Mouse (Mus musculus): ENCODE data around the gene Lhb. TPM values are rescaled to one million over a fixed set of nuclear protein-coding genes. Genes with fewer than 3 reads are reported as not detected.

Gene Lhb
- polyA plus RNA-seq, 1 experiment = 0.14 TPM

Other genes with a start within 250 kb of the Lhb start
- gene Gfy, start 241.3 kb upstream of the Lhb start, polyA plus RNA-seq (2012; rRNA removed) = 0.03 TPM in 1 of 2 replicates, not detected in the other
- not detected in 2 replicates for gene Pth2, start 239.8 kb upstream of the Lhb start, polyA plus RNA-seq (2012; rRNA removed)
- 0.12 and 0.15 TPM in 2 replicates for gene Ccdc155, start 215.9 kb upstream of the Lhb start, polyA plus RNA-seq (2012; rRNA removed)
- 5.1 and 7.5 TPM in 2 replicates for gene Dkkl1, start 208.7 kb upstream of the Lhb start, polyA plus RNA-seq (2012; rRNA removed)
- 29.1 and 29.2 TPM in 2 replicates for gene Tead2, start 205.1 kb upstream of the Lhb start, polyA plus RNA-seq (2012; rRNA removed)
- gene Cd37, start 181.7 kb upstream of the Lhb start, polyA plus RNA-seq (2012; rRNA removed) = 12.3 and 15.1 TPM in 2 replicates
- not detected in 2 replicates for gene Slc6a16, start 179.7 kb upstream of the Lhb start, polyA plus RNA-seq (2012; rRNA removed)
- gene Slc6a21, start 143.3 kb upstream of the Lhb start, polyA plus RNA-seq (2012; rRNA removed) = not detected in 2 replicates
- 33.6 and 39.8 TPM in 2 replicates for gene Trpm4, start 87.0 kb upstream of the Lhb start, polyA plus RNA-seq (2012; rRNA removed)
- 0.59 and 1.1 TPM in 2 replicates for gene Hrc, start 85.5 kb upstream of the Lhb start, polyA plus RNA-seq (2012; rRNA removed)
- gene Ppfia3, start 53.8 kb upstream of the Lhb start, polyA plus RNA-seq (2012; rRNA removed) = 1.4 and 1.9 TPM in 2 replicates
- 19.2 and 21.0 TPM in 2 replicates for gene Lin7b, start 50.2 kb upstream of the Lhb start, polyA plus RNA-seq (2012; rRNA removed)
- gene Snrnp70, start 25.1 kb upstream of the Lhb start, polyA plus RNA-seq (2012; rRNA removed) = 364 and 412 TPM in 2 replicates
- 0.03 and 0.07 TPM in 2 replicates for gene Kcna7, start 15.2 kb upstream of the Lhb start, polyA plus RNA-seq (2012; rRNA removed)
- 2.9 and 4.2 TPM in 2 replicates for gene Ntf5, start 7.1 kb upstream of the Lhb start, polyA plus RNA-seq (2012; rRNA removed)
- gene Gys1, start 14.0 kb downstream of the Lhb start, polyA plus RNA-seq (2012; rRNA removed) = 39.3 TPM in 2 replicates
- 35.8 and 41.4 TPM in 2 replicates for gene Ruvbl2, start 17.3 kb downstream of the Lhb start, polyA plus RNA-seq (2012; rRNA removed)
- 1,966 and 2,293 TPM in 2 replicates for gene Ftl1, start 39.1 kb downstream of the Lhb start, polyA plus RNA-seq (2012; rRNA removed)
- gene Bax, start 46.1 kb downstream of the Lhb start, polyA plus RNA-seq (2012; rRNA removed) = 78.4 and 113 TPM in 2 replicates
- 0.43 and 0.56 TPM in 2 replicates for gene Tulp2, start 61.1 kb downstream of the Lhb start, polyA plus RNA-seq (2012; rRNA removed)
- 0.29 and 0.31 TPM in 2 replicates for gene Gm45808, start 66.0 kb downstream of the Lhb start, polyA plus RNA-seq (2012; rRNA removed)
- gene Dhdh, start 68.0 kb downstream of the Lhb start, polyA plus RNA-seq (2012; rRNA removed) = 5.7 and 7.7 TPM in 2 replicates
- gene Nucb1, start 89.6 kb downstream of the Lhb start, polyA plus RNA-seq (2012; rRNA removed) = 225 and 264 TPM in 2 replicates
- 27.8 and 30.5 TPM in 2 replicates for gene Ppp1r15a, start 105.4 kb downstream of the Lhb start, polyA plus RNA-seq (2012; rRNA removed)
- 11.7 and 14.3 TPM in 2 replicates for gene Plekha4, start 105.5 kb downstream of the Lhb start, polyA plus RNA-seq (2012; rRNA removed)
- gene Hsd17b14, start 134.1 kb downstream of the Lhb start, polyA plus RNA-seq (2012; rRNA removed) = 23.3 and 24.5 TPM in 2 replicates
- gene Bcat2, start 149.3 kb downstream of the Lhb start, polyA plus RNA-seq (2012; rRNA removed) = 48.1 and 58.5 TPM in 2 replicates
- not detected in 2 replicates for gene Fgf21, start 194.7 kb downstream of the Lhb start, polyA plus RNA-seq (2012; rRNA removed)
- gene Fut1, start 196.5 kb downstream of the Lhb start, polyA plus RNA-seq (2012; rRNA removed) = 0.04 TPM in 1 of 2 replicates, not detected in the other
- 0.23 and 0.27 TPM in 2 replicates for gene Izumo1, start 201.0 kb downstream of the Lhb start, polyA plus RNA-seq (2012; rRNA removed)
- 7.3 and 11.8 TPM in 2 replicates for gene Rasip1, start 206.7 kb downstream of the Lhb start, polyA plus RNA-seq (2012; rRNA removed)
- gene Mamstr, start 219.2 kb downstream of the Lhb start, polyA plus RNA-seq (2012; rRNA removed) = 8.4 and 11.3 TPM in 2 replicates
- 1.8 and 3.3 TPM in 2 replicates for gene Fut2, start 245.6 kb downstream of the Lhb start, polyA plus RNA-seq (2012; rRNA removed)

All from urinary bladder, adult 2 months (tissue).